Mouse (Mus musculus) olfactory bulb, adult 2 months (tissue): ENCODE measurements at regions not wholly inside any gene's neighbourhood (a gene's known extent, or its start where the extent isn't known, plus 50 kb on each side); places are given as distances from the start of the nearest gene placed in this dataset.

ENCODE experiments used
- CTCF ChIP-seq: fragments of 200-500 bp; IDR thresholded peaks from 2 replicates; pipeline ENCODE4 v1.5.1; 2012; ENCODE audit warnings: low read depth, mild to moderate bottlenecking, low read length, moderate library complexity; ENCODE audit not compliant: insufficient read depth
- POLR2A ChIP-seq: fragments of 200-500 bp; IDR thresholded peaks from 2 replicates; pipeline ENCODE4 v1.6.1; 2012; ENCODE audit warnings: mild to moderate bottlenecking, low read depth, low read length, moderate library complexity; ENCODE audit not compliant: insufficient read depth

- TF ChIP-seq CTCF (no peak), POLR2A (no peak)
These were observed 53.4 kb upstream of the Cachd1 start for GRCm38 (mm10) chr4:100723053-100723452.
